Mouse (Mus musculus) spleen, postnatal 4 days (tissue): ENCODE measurements around the gene Asb8.

Experiments used
- DNase-seq, 2 experiments: peaks; one replicate each; pipeline ENCODE4 v3.0.0; 2022; ENCODE audit warnings: low spot score in 2 of 2

The Asb8 gene

DNA sequence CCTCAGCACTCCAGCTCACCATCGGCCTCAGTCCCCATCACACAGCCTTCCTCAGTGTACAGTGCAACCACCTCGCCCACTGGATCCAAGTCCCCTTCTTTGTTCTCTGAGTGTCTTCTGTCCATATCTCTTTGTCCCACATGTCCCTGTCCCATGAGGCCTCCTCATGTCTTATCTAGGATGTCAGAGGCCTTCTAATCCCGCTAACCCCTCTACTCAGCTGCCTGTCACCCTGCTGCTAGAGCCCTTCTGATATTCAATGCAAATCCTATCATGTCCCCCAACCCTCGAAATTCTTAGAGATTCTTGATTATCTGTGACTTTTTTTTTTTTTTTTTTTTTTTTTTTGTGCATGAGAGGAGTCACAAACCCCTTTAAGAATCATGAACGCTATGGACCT, 49.1 kb downstream of the Asb8 start:
- DNase-seq, result no peak

DNA sequence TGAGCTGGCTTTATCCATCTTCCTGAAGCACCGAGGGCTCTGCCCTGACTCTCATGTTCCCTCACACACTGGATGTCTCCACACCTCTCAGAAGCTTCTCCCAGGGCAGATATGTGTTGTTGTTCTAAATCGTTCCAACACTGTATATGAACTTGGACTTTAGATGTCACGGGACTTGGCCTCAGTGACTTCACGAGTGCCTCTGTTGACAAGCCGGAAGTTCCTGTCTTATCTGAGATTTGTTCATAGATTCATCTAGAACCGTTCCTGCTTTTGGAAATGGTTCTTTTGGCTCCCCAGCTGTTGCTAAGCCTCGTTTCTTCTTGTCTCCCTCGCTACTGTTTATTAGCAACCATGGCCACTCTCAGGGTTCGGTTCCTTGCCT, 49.7 kb downstream of the Asb8 start:
- no peak for DNase-seq

DNA sequence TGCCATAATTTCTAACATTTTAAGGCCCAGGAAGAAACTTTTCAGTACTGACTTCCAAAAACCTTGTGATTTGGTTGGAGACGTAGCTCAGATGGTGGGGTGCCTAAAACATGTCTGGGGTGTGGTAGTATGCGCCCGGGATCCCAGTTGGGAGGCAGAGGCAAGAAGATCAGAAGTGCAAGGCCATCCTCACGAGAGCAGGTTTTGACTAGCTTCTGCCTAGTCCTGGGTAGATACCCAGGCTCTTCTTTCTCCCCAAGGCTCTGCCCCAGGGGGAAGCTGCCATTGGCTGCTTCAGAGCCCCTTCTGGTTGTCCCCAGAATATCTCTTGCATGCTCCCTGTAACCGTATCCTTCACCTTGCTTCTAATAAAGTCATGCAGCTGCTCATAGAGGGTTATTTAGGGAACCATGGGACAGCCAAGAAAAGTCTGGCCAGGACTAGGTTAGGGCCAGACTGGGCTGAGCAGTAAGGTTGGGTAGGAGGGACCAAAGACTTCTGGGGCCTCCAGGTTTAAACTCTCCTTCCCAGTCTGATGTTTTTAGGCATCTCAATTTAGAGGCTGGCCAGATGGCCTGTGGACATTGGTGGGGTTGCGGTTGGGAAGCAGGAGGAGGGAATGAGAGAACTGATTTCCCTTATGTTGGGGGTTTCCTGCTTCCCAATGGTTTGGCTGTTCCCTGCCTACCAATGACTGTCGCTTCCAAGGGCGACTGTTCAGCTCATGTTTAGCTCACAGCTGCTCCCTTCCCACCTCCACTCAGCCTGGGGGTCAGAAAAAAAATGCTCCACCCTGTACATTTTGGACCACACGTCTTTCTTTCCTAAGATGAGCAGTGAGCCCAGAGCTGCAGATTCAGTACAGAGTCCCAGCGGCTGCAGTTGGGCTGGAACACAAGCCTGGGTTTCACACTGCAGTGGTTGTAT, 50.3 kb downstream of the Asb8 start:
- DNase-seq, result no peak

DNA sequence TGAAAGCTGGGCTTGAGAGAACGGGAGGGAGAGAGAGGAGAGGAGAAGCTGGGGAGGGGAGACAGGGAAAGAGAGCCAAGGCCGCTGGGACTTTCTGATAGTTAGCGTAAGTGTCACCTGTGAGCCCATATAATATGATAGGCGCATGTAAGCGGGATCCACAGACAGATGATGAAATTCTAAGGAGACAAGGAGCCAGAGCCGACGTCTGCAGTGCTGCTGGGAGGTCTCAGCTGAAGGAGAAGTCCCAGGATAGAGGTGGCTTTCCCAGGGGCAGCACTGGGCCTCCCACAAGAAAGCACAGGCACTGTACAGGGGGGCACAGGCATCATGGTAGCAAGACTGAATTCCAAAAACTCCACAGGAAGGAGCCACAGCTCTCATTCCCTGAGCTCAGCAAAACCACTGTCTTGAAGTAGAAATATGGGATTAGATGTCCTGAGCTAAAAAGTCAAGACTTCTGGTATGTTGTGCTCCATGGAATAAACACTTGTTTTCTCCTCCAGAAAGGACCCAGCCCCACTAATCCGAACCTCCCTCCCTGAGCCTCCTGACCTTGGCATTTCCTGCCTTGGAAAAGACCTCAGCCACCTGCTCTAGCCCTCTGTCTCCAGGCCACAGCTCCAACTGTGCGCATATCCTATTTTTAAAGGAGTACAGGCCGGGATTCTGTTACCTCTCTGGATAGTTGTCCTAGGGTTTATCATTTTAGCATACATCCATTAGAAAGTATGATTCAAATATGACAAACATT, 51.1 kb downstream of the Asb8 start:
- DNase-seq, result no peak

DNA sequence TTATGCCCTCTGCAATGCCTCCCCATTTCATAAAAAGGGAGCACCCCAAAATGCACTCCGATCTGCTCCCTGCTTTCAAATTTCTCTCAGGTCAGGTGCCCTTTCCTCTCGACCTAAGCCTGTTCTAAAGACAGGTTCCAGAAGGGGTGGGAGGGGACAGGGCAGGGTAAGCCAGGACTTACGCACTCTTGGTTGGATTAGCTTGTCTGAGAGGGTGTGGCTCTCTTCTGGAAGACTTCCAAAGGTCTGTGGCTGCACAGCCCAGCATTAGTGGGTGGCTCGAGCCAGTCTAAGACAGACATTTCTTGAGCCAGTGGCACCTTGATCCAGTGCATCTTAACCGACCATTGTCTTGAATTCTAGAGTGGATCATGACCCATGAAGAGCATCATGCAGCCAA, 53.6 kb downstream of the Asb8 start:
- DNase-seq, result peak in 1 of 2 experiments; percentile 26

DNA sequence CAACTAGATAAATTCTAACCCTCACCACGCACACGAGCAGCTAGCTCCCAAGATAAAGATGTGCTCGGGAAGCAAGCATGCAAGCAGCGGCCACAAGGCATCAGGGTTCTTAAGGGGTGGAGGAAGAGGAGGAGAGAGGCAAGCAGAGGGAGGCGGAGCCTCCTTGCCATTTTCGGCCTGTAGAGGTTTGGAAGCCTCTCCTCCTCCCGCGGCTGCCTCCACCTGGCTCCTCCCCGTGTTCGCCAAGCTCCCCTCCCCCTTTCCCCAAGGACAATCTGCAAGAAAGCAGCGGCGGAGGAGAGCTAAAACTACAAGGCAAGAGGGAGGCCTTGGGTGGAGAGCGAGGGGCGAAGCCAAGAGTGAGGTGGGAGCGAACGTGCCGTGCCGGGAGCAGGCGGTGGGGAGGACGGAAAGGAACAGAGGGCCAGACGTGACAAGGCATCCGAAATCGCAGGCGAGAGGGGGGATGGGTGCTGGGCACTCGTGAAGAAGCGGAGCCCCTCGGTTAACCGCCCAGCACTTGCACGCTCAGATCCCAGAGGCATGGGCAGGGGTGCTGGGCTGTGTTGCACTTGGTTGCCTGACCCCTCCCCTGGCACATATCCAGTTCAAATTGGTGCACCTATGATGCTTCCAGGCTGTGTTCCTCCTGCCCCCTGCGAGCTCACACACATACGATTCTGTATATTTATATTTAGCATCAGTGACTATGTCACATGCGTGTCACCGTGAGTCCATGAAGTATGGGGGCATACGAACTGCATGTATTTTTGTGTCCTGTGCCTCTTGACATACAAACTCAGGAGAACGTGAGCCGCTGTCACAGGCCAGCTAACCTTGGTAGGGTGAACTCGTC, 56.9 kb downstream of the Asb8 start:
- DNase-seq, result peak; percentile 76 to 81

DNA sequence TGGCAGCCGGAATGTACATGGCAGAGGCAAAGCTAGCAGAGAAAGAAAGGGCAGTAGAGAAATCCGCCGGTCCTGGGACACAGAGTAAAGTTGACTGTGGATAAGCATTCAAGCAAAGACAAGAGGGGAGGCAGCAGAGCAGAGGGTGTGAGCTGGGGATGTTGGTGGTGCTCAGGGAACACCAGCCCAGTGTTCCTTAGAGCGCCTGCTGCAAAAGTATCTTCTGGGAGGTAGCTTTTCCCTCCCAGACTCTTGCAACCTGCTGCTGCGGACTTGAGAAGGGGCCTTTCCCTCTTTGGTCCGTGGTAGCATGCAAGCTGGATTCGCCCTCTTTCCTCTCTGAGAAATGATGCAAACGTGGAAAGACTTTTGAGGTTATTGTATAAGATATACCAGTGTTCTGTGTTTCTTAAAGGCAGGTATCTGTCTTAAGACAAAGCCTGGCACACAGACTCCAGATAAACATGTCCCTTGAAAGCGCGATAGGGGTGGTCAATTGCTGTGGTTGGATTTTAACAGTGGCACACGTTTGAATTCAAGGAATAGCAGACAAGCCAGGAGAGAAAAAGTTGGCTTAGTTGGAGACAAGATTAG, 57.6 kb downstream of the Asb8 start:
- no peak for DNase-seq

DNA sequence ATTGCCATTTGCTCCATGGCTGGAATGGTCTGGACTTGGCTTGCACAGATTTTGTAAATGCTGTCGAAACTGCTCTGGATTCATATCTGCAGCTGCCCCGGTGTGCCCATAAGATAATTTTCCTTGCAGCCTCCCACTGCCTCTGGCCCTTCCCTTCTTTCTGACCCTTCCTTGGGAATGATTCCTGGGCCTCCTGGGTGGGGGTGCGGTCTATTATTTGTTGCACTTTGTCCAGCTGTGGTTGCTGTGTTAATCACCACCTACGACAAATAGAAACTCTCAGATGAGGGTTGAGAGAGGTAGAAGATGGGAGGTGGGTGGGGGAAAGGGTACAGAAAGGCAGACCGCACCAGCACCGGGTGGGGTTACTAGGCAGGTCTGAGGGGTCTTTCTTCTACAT, 58.2 kb downstream of the Asb8 start:
- no peak for DNase-seq

DNA sequence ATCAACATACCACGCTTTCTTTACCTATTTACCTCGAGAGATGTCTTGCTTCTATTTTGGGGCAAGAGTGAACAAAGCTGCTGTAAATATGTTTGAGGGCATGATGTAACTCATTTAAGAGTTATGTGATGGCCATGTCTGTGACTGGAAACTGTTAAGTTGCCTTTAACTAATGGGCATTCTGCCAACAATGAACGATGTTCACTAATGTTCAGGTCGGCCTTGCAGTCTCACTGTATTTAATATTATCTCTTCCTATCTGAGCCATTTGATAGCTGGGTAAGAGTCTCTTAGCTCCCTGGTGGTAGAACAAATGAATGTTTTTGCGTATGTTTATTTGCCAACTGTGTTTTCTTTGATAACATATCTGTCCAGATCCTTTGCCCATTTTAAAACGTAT, 58.9 kb downstream of the Asb8 start:
- DNase-seq, result no peak

DNA sequence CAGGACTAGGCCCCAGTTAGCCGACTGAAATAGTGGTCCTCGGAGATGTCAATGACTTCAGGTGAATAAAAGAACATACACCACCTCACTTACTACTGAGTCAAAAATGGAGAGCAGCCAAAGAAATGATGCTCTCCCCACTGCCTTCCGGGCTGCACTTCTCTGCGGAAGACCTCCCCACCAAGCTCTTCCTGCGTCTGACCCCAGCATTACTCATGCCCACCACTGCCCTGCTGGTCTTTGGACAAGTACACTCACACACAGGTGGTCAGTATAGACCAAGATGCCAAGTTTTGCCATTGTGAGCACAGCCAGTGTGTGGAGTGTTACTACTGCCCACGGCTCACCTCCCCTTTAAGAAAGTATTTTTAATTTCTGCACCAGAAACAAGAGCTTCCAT, 63.0 kb downstream of the Asb8 start:
- DNase-seq, result no peak

DNA sequence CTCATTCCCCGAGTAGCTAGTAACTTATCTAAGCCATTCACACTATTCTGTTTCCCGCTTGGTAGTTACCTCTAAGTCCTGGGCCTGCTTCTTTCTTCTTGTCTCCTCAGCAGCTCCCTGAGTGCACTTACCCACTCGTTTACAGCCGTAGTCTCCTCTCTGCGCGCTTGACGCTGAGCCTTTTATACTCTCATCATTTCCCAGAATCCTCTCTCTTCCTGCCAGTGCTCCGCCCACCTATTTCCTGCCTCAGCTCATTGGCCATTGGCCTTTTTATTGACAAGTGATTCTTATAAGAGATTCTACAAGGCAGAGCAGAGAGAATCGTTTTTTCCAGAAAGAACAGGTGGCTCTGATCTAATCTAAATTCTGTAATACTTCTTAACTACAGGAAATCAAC, 66.9 kb downstream of the Asb8 start:
- no peak for DNase-seq

DNA sequence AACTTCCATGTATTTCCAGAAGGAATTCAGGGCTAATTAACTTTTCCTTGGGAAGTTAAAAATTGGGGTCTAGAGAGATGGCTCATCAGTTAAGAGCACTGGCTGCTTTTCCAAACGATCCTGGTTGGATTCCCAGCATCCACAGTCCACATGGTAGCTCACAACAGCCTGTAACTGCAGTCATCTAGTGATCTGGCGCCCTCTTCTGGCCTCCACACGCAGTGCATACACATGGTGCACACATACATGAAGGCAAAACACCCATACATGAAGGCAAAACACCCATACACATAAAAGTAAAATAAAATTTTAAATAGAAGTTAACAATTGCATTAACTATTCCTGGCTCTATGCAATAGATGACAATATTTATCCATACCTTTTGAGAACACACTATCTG, 68.5 kb downstream of the Asb8 start:
- DNase-seq, result no peak

DNA sequence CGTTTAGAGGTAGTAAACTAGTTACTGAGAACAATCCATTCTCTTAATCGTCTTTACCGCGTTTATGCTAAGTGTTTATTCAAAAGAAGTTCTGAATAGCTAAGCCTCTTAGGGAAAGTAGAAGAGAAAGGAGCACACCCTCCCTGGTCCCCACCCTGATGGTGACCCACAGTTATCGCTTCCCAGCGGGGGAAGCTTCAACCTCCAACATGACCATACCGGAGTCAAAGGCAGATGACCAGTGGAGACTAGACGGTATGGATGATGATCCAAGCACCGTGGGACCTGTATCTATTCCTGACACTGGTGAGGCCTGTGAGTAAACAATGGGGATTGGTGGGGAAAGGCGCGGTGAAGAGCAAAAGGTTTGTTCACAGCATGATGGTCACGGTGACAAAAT, 70.5 kb downstream of the Asb8 start:
- DNase-seq, result no peak

DNA sequence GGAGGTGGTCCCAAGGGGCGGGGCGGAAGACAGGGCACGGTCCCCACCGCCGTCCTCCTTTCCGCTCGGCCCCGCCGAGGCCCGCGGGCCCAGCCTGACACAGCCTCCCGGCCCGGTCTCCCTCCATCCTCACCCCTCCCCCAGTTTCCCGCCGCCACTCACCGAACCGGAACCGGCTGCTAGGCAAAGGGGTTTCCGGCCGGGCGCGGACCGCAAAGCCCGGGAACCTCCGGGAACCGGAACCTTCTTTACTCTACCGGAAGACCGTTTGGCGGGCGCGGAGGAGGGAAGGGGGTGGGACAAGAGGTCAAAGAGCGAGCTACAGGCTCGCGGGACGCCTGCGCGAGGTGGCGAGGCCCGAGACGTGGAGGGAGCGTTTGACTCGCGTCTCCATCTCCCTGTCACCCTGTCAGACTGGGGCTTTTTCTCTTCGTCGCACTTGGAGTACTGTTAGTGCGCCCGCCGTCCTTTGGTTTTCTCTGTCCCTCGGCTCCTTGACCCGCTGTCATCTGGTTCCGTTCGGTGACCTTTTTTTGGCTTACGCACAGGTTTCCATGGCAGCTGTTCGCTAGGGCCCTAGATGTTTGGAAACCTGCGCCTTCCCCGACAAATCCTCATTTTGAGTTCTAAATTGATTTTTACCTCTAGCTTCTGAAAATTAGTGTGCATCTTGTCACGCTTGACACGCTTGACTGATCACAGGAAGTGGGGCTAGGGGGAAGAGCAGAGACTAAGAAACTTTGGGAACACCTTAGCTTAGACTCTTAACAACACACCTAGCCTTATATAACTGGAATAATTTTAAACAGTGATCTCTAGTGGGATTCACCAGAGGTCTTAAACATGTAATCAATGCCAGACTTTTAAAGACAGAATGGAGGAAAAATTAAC, 72.1 kb downstream of the Asb8 start, which contains the start of gene Senp1:
Gene Senp1, minus strand, starts transcription at position 624 of the 891 bp plus-strand sequence.
- peak; percentile 87 to 94 for DNase-seq

DNA sequence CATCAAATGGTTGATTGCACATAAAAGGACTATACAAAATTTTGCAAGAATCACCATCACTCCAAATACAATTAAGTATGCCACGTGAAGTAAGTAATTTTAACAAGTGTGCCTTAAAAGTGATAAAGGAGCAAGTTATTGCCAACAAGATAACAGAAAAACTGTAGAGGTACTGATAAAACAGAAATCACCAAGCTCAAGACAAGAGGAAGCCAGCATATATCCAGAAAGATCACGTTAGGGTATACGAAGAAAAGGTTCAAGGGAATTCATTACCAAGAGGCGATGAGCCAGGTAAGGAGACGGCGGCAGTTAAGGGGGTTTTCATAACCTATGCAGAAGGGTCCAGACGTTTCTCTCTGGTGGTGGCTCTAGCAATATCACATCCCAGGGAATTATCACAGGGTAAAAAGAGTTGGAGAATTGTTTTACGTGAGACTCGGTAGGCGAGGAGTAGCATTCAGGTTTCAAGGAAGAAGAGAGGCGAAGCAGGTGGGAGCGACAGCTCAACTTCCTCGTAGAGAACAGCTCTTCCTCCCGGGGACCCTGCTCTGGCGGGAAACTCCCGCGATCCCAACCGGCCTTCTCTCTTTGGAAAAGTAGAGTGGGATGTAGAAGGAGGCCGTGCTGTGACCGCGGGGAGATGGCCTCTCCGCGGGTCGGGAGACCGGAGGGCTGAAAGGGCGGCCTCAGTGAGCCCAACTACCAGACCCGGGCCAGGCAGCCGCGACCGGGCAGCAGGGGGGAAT, 72.9 kb downstream of the Asb8 start, which contains the start of gene Pfkm:
Gene Pfkm, plus strand, starts transcription at position 218 of the 749 bp plus-strand sequence.
- no peak for DNase-seq

DNA sequence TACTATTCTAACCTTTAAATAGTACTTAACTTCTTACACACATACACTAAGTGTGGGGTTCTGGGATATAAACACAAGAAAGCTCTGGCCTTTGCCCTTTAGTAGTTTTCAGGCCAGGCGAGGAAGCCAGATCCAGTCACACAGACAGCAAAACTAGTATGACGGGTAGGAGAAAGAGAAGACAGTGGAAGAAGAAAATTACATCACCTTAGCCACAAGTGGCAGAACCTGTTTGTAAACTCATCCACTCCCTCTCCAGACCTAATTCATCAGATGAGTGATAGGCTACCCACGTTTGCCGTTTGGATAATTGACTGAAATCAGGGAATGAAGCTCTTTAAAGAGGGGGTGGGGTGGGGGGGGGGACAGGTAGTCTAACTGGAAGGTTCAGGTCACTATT, 73.6 kb downstream of the Asb8 start:
- DNase-seq, result no peak

DNA sequence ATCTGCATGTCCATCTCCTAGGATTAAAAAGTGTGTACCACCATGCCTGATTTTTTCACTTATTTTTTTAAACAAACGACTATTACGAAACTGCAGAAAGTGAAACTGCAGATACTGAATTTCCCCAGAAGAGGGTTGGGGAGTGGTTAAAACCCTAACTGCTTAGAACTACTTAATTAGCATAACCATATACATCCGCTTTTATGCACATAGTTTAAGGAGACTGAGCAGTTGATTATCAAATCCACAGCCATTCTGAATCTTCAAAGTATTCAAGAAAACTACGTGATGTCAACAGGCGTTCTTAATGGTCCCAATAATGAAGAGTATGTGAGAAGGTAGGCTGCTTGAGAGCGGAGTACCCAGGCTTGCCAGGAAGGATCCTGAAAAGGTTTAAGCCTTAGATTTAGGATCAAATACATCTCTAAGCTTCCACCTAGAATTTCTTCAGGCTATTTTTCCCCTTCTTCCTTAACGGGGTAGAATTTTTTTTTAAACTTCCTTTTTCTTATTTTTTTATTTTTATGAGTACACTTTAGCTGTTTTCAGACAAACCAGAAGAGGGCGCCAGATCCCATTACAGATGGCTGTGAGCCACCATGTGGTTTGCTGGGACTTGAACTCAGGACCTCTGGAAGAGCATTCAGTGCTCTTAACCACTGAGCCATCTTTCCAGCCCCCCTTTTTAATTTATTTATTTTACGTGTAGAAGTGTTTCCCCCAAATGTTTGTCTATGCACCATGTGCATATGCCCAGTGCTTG, 75.8 kb downstream of the Asb8 start:
- DNase-seq, result peak; percentile 48 to 78

DNA sequence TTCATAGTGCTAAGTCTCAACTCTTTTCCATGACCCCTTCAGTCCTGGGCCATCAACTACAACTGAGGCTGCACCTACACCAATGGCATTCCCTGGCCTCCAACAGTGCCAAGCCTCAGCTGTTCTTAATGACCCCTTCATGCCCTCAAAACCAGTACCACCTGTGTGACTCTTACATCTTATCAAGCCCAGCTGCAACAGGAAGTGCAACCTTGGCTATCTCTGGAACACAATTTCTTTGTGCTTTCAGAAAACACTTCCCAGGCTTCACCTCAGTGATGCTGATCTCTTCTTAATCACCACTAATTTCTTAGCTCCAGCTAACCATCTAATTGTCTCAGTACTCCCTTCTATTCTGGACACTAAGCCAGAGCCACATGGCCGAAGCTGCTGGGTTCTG, 76.5 kb downstream of the Asb8 start:
- DNase-seq, result no peak
